Mouse (Mus musculus): ENCODE data around the gene Tyw5.

Tyw5 gene

GRCm38 (mm10) chr1:57406187-57407151 lies at the start of gene Tyw5, which contains the start of gene Maip1:
Gene Tyw5, minus strand, starts transcription at chr1:57407101.
Gene Maip1, plus strand, starts transcription at chr1:57406328.
- peak; percentile 48 for DNase-seq (ENCODE audit: low read depth, low spot score)

GRCm38 (mm10) chr1:57450241-57450640 lies 43.3 kb upstream of the Tyw5 start:
- DNase-seq (ENCODE audit: low read depth, low spot score) = no peak

- DNase-seq (ENCODE audit: low read depth, low spot score) = no peak
Observed at GRCm38 (mm10) chr1:57445679-57446078, 38.8 kb upstream of the Tyw5 start.

GRCm38 (mm10) chr1:57440771-57441170 lies 33.9 kb upstream of the Tyw5 start:
- DNase-seq (ENCODE audit: low read depth, low spot score) = peak; percentile 59

GRCm38 (mm10) chr1:57439026-57439425 lies 32.1 kb upstream of the Tyw5 start:
- DNase-seq (ENCODE audit: low read depth, low spot score) = no peak

GRCm38 (mm10) chr1:57436954-57437353 lies 30.1 kb upstream of the Tyw5 start:
- DNase-seq (ENCODE audit: low read depth, low spot score) = peak; percentile 52

- DNase-seq (ENCODE audit: low read depth, low spot score) = peak; percentile 50
Observed at GRCm38 (mm10) chr1:57436408-57436807, 29.5 kb upstream of the Tyw5 start.

- no peak for DNase-seq (ENCODE audit: low read depth, low spot score)
Observed at GRCm38 (mm10) chr1:57433141-57433540, 26.2 kb upstream of the Tyw5 start.

- DNase-seq (ENCODE audit: low read depth, low spot score) = peak; percentile 47
Observed at GRCm38 (mm10) chr1:57429786-57430483, 23.0 kb upstream of the Tyw5 start.

- peak; percentile 60 for DNase-seq (ENCODE audit: low read depth, low spot score)
Observed at GRCm38 (mm10) chr1:57428368-57429308, 21.7 kb upstream of the Tyw5 start.

- no peak for DNase-seq (ENCODE audit: low read depth, low spot score)
Observed at GRCm38 (mm10) chr1:57423696-57424095, 16.8 kb upstream of the Tyw5 start.

GRCm38 (mm10) chr1:57413397-57413796 lies 6.5 kb upstream of the Tyw5 start:
- no peak for DNase-seq (ENCODE audit: low read depth, low spot score)

GRCm38 (mm10) chr1:57408994-57409393 lies 2.1 kb upstream of the Tyw5 start:
- DNase-seq (ENCODE audit: low read depth, low spot score) = no peak

- no peak for DNase-seq (ENCODE audit: low read depth, low spot score)
Observed at GRCm38 (mm10) chr1:57402116-57402515, 4.8 kb downstream of the Tyw5 start.

GRCm38 (mm10) chr1:57400877-57401276 lies 6.0 kb downstream of the Tyw5 start:
- no peak for DNase-seq (ENCODE audit: low read depth, low spot score)

GRCm38 (mm10) chr1:57400321-57400720 lies 6.6 kb downstream of the Tyw5 start:
- no peak for DNase-seq (ENCODE audit: low read depth, low spot score)

GRCm38 (mm10) chr1:57394051-57394450 lies 12.8 kb downstream of the Tyw5 start:
- peak; percentile 18 for DNase-seq (ENCODE audit: low read depth, low spot score)

GRCm38 (mm10) chr1:57392417-57392816 lies 14.5 kb downstream of the Tyw5 start:
- DNase-seq (ENCODE audit: low read depth, low spot score) = no peak

- DNase-seq (ENCODE audit: low read depth, low spot score) = no peak
Observed at GRCm38 (mm10) chr1:57390993-57391790, 15.7 kb downstream of the Tyw5 start.

- DNase-seq (ENCODE audit: low read depth, low spot score) = no peak
Observed at GRCm38 (mm10) chr1:57388402-57389155, 18.3 kb downstream of the Tyw5 start.
